Mouse (Mus musculus) thymus, adult 2 months (tissue): ENCODE results near the gene Ccm2l.

Source experiments
- CTCF ChIP-seq: fragments of 200-500 bp; IDR thresholded peaks from 2 replicates; pipeline ENCODE4 v1.5.1; 2012; ENCODE audit warnings: mild to moderate bottlenecking, control low read depth, low read length, moderate library complexity, borderline replicate concordance; ENCODE audit not compliant: control insufficient read depth, poor library complexity, insufficient read depth; ENCODE audit errors: extremely low read depth
- POLR2A ChIP-seq: fragments of 200-500 bp; IDR thresholded peaks from 2 replicates; pipeline ENCODE4 v1.6.1; 2012; ENCODE audit warnings: mild to moderate bottlenecking, low read length, control low read depth, moderate library complexity; ENCODE audit not compliant: control insufficient read depth, poor library complexity, insufficient read depth; ENCODE audit errors: extremely low read depth

DNA sequence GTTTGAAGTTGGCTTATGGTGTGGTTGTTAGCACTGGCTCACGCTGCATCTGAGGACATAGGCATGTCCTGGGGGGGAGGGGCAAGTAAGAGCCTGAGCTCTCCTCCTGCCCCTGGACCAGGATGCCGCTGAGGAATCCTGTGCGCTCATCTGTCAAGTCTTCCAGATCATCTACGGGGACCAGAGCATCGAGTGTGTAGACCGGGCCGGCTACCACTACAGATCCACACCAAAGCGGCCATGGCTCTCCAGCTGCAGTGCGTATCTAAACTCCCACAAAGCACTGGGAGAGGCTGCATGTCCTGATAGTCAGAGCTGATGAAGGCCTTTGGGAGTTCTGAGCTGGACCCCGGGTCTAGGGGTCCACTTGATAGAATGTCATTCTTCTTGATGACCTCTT is 8.9 kb downstream of the Ccm2l start:
- TF ChIP-seq CTCF = no peak
- no peak for TF ChIP-seq POLR2A
